Mouse (Mus musculus): ENCODE measurements around the gene Dstn. TPM values are rescaled to one million over a fixed set of nuclear protein-coding genes. Genes with fewer than 3 reads are reported as not detected.

Dstn gene
- polyA plus RNA-seq, 1 experiment from 2014 or later = 272 TPM

DNA sequence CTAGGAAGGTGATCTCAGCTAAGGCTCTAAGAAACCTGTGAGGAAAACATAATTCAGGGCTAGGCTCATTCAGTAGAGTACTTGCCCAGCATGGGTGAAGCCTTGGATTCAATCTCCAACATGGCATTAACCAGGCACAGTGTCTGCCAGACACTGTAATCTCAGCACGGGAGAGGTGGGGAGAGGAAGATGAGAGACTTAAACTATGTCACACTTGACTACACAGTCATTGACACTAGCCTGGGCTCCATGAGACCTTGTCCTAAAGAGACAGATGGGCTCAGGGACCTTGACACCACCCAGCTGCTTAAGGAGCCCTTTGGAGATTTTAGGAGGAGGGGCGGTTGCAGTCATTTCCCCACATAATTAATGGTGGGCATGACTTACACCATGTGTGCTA lies 22.7 kb downstream of the Dstn start:
- POLR2A ChIA-PET = no interaction called here
- no peak for TF ChIP-seq CTCF (IDR thresholded peaks at IDR 0.05)
- in situ Hi-C loops (cut with MboI; ENCODE audit: low pct_unique_long_range_greater_than_20kb) = no loop called here
- DNase-seq (ENCODE audit: low read depth, low spot score) (no peak), ATAC-seq (no peak)
- H3K27me3 ChIP-seq = no peaks in the 10 kb centered on the region
- CTCF ChIA-PET = interaction anchor here (1.0 kb wide), 1 partner anchor 10 kb away, joined by 4 read pairs; no protein-coding TSS in a partner anchor

DNA sequence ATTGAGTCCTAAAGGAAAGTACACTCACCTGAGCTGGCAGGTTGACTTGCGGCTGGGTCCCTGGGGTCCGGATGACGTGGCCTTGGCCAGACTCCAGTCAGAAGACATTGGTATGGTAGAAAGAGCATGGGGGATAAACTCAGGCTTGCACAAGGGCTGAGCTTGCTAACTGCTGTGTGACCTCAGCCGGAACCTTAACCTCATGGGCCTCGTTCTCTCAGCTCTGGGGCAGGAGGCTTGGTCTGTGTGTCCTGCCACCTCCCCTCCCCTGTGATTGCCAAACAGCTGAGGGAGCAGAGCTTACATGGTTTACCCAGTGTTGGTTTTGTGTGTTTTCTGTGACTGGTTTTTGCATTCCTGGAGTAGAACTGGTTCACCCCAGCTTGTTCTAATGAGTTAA lies 25.3 kb downstream of the Dstn start:
- ChIA-PET POLR2A (interaction anchor here (0.5 to 1.6 kb wide), 4 partner anchors 10 to 273 kb away, joined by 3 to 5 read pairs (median 4); no protein-coding TSS in a partner anchor), CTCF (interaction anchor here (0.9 to 2.0 kb wide), 5 partner anchors 9 to 41 kb away, joined by 3 to 6 read pairs (median 5); partner anchors contain the start of gene Dstn)
- H3K27me3 ChIP-seq = no peaks in the 10 kb centered on the region
- in situ Hi-C loops (cut with MboI; ENCODE audit: low pct_unique_long_range_greater_than_20kb) = no loop called here
- ATAC-seq (peak; percentile 91), DNase-seq (ENCODE audit: low read depth, low spot score) (peak; percentile 46)
- no peak for TF ChIP-seq CTCF (IDR thresholded peaks at IDR 0.05)

DNA sequence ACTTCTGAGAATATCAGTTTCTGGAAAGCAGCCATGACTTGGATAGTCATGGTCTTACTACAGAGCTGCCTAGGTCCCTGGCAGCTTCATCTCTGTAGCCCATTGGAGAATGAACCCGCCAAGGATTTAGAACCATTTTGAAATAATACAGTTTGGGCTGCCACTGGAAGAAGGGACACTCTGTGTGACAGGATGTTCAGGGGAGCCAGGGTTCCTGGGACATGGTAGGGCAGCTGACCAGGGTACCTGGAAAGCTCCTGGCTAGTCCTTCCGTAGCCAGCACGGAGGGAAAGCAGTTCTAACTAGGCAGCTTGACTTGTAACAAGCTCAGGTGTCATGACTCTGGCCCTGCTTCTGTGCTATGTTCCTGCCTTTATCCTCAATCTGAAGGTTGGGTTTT lies 29.7 kb downstream of the Dstn start:
- ATAC-seq = no peak
- H3K27me3 ChIP-seq = no peaks in the 10 kb centered on the region
- TF ChIP-seq CTCF (IDR thresholded peaks at IDR 0.05) = no peak
- CTCF ChIA-PET = interaction anchor here (0.5 kb wide), 1 partner anchor 151 kb away, joined by 3 read pairs; no protein-coding TSS in a partner anchor
- POLR2A ChIA-PET = no interaction called here
- no peak for DNase-seq (ENCODE audit: low read depth, low spot score)
- in situ Hi-C loops (cut with MboI; ENCODE audit: low pct_unique_long_range_greater_than_20kb) = no loop called here

DNA sequence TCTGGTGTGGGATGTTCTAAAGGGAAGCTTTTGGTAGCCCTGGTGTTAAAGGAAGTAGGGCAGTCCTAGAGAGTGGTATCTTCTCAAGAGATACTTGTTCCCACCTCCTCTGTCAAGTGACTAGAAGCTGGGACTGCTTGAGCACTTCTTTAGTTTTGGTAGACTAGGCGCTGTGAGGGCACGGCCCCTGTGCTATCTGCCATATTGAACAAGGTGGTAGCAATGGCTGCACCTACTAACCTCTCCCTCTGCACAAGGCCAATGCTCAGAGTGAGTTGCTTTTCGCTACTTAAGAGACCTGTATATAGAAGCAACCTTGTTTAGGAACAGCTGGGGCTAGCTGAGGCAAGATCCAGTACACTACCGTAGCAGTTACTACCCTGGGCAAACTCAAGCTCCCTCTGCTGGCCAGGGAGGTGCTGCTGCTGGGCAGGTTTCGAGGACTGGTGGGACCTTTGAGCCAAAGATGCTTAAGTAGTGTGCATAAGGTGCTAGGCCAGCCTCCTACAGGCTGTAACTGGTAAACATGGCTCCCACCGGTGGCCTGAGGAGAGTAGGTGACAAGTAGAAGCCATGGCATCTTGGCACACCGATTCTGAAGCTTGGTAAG lies 30.5 kb downstream of the Dstn start:
- ATAC-seq = peak; percentile 17
- no peak for DNase-seq (ENCODE audit: low read depth, low spot score)

DNA sequence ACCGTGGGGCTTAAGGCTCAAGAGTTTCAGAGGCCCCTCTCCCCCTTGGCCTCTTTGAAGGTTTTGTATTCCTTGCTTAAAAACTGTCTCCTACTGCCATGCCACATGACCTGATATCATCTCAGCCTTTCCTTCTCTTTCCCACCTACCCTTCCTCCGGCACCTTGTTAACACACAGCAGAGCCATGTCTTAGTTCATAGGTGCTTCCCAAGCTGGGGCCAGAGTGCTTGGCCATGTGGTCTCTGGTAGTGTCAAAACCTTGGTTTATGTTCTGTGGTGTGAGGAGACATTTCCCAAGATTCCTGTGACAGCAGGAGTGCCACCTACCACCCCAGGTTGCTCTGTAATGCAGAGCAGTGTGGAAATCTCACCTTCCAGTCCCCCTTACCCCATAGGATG lies 31.3 kb downstream of the Dstn start:
- no peaks in the 10 kb centered on the region for H3K27me3 ChIP-seq
- CTCF ChIA-PET = no interaction called here
- POLR2A ChIA-PET = no interaction called here
- in situ Hi-C loops (cut with MboI; ENCODE audit: low pct_unique_long_range_greater_than_20kb) = no loop called here
- ATAC-seq = no peak
- no peak for TF ChIP-seq CTCF (IDR thresholded peaks at IDR 0.05)
- no peak for DNase-seq (ENCODE audit: low read depth, low spot score)

More for the DNA sequence above, 30.5 kb downstream of the Dstn start:
- no peak for TF ChIP-seq CTCF (IDR thresholded peaks at IDR 0.05)
- POLR2A ChIA-PET = no interaction called here
- in situ Hi-C loops (cut with MboI; ENCODE audit: low pct_unique_long_range_greater_than_20kb) = no loop called here
- CTCF ChIA-PET = no interaction called here
- no peaks in the 10 kb centered on the region for H3K27me3 ChIP-seq

DNA sequence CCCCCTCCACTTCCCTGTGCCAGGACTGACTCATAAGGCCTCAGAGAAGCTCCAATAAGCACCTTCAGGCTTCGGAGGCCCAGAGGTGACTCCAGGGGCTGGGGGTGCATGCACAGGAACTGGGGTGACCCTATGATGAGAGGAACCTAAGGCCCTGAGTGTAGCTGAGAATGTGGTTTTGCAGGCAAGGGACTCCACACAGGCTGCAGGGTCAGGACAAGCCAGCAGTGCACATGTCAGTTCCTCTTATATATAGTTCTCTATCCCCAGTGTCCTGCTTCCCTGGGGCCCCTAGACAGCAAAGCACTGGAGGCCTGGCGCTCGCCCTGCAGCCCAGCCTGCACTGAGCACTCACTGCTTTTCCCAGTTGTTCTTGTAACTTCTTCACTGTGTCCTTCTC lies 32.9 kb downstream of the Dstn start:
- ChIA-PET POLR2A (no interaction called here), CTCF (no interaction called here)
- DNase-seq (ENCODE audit: low read depth, low spot score) (no peak), ATAC-seq (no peak)
- in situ Hi-C loops (cut with MboI; ENCODE audit: low pct_unique_long_range_greater_than_20kb) = no loop called here
- no peak for TF ChIP-seq CTCF (IDR thresholded peaks at IDR 0.05)
- no peaks in the 10 kb centered on the region for H3K27me3 ChIP-seq

DNA sequence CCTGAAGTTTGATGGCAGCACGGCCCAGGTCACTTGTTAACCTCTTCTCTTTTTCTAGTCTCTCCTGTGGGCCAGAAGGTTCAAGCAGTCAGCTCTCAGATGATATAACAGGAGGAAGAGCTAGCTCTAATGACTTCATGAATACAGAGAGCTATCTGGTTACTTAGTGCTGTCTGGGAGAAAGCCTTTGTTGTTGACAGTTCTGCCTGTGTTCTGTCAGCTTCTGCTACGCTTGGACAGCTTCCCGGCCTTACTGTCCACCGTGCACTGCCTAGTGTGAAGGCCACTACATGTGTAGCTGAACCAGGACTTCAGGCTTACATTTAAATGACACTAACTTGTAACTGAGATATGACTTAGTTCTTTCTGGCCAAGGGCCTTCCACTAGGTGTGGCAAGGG lies 33.3 kb downstream of the Dstn start:
- DNase-seq (ENCODE audit: low read depth, low spot score) = no peak
- no peak for ATAC-seq
- CTCF ChIA-PET = interaction anchor here (1.0 to 1.4 kb wide), 3 partner anchors 8 to 249 kb away, joined by 3 to 5 read pairs (median 3); no protein-coding TSS in a partner anchor
- TF ChIP-seq CTCF (IDR thresholded peaks at IDR 0.05) = no peak
- no peaks in the 10 kb centered on the region for H3K27me3 ChIP-seq
- POLR2A ChIA-PET = no interaction called here
- in situ Hi-C loops (cut with MboI; ENCODE audit: low pct_unique_long_range_greater_than_20kb) = no loop called here

DNA sequence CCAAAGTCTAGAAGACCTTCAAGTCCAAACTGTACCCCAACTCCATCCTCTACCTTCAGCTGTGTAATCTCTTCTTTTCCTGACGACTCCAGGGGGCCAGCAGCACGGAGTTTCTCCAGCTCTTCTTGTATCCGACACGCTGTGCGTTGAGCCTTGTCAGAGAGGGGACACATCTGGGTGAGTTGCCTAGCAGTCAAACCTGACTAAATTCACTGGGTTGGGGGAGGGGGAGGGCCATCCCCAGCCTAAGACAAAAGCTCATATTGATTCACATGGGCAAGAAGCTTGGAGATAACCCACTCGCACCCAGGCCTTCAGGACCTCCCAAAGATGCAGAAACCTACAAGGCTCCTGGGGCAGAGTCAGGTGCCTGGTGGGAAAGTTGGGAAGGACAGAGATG lies 34.1 kb downstream of the Dstn start:
- TF ChIP-seq CTCF (IDR thresholded peaks at IDR 0.05) = no peak
- POLR2A ChIA-PET = no interaction called here
- DNase-seq (ENCODE audit: low read depth, low spot score) (no peak), ATAC-seq (no peak)
- in situ Hi-C loops (cut with MboI; ENCODE audit: low pct_unique_long_range_greater_than_20kb) = no loop called here
- CTCF ChIA-PET = interaction anchor here (1.0 to 1.4 kb wide), 4 partner anchors 9 to 248 kb away, joined by 3 to 5 read pairs (median 3); no protein-coding TSS in a partner anchor
- no peaks in the 10 kb centered on the region for H3K27me3 ChIP-seq

DNA sequence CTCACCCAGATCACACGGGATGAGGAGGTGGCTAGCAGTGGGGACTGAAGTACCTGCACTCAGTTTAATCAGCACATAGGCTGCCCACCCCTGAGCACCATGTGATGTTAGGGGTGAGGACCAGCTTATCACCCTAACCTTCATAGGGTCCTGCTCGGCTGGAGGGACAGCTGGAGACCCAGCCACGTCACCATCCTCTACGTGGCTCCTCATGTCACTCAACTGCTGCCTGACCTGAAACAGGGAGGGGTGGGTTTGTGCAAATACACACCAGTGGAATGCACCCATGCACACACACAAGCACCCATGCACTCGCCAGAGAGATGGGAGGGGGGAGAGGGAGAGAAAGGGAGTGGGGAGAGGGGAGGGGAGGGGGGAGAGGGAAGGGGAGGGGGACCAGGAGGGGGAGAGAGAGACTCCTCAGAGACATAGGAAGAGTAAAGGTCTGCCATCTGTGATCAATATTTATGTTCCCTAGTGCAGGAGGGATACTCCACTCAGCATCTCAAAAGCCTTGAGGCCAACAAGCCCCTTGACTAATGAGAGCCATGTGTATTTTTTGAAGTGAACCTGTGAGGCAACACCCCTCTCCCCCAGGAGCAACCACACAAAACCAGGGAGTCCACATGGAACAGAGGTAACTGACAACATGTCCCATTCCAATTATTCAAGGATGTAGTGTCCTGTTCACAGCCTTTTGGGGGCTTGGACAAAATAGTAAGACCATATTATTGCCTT lies 35.3 kb downstream of the Dstn start:
- in situ Hi-C loops (cut with MboI; ENCODE audit: low pct_unique_long_range_greater_than_20kb) = no loop called here
- no peak for ATAC-seq
- CTCF ChIA-PET = interaction anchor here (0.6 to 1.1 kb wide), 2 partner anchors 32 to 137 kb away, joined by 3 read pairs; no protein-coding TSS in a partner anchor
- DNase-seq (ENCODE audit: low read depth, low spot score) = no peak
- POLR2A ChIA-PET = interaction anchor here (1.0 kb wide), 1 partner anchor 10 kb away, joined by 3 read pairs; no protein-coding TSS in a partner anchor
- TF ChIP-seq CTCF (IDR thresholded peaks at IDR 0.05) = no peak
- no peaks in the 10 kb centered on the region for H3K27me3 ChIP-seq

DNA sequence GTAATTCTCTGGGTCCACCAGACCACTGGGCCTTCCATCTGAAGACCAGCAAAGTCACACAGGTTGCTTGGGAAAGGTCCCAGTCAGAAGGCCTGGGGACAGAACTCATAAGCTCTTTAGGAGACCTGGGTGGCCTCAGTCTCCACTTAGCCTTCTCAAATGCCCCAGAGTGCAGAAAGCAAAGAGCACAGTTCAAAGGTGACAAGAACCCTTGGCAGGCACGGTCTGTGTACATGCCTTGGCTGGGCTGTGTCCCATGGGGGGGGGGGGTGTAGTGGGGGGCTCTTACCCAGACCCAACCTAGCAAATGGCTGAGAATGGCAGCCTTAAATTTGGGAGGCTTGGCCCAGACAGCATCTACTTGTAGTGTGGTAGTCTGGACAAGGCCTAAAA lies 35.9 kb downstream of the Dstn start:
- ATAC-seq (no peak), DNase-seq (ENCODE audit: low read depth, low spot score) (no peak)
- no peaks in the 10 kb centered on the region for H3K27me3 ChIP-seq
- ChIA-PET POLR2A (interaction anchor here (1.4 kb wide), 1 partner anchor 10 kb away, joined by 5 read pairs; no protein-coding TSS in a partner anchor), CTCF (interaction anchor here (0.6 kb wide), 1 partner anchor 137 kb away, joined by 3 read pairs; no protein-coding TSS in a partner anchor)
- TF ChIP-seq CTCF (IDR thresholded peaks at IDR 0.05) = no peak
- in situ Hi-C loops (cut with MboI; ENCODE audit: low pct_unique_long_range_greater_than_20kb) = no loop called here
